Mouse (Mus musculus) effector memory CD4-positive, alpha-beta T cell, adult 5 months (primary cell): ENCODE data around the gene Zfp965. TPM values are rescaled to one million over a fixed set of nuclear protein-coding genes. Genes with fewer than 3 reads are reported as not detected.

Experiments used
- polyA plus RNA-seq: library from polyadenylated mRNA; unstranded; fragments of 100-300 nt; shearing (Covaris generic); gene quantifications from one replicate; pipeline ENCODE4 v1.2.1, GENCODE M21; 2017

Gene Zfp965
- 4.9 TPM for polyA plus RNA-seq

DNA sequence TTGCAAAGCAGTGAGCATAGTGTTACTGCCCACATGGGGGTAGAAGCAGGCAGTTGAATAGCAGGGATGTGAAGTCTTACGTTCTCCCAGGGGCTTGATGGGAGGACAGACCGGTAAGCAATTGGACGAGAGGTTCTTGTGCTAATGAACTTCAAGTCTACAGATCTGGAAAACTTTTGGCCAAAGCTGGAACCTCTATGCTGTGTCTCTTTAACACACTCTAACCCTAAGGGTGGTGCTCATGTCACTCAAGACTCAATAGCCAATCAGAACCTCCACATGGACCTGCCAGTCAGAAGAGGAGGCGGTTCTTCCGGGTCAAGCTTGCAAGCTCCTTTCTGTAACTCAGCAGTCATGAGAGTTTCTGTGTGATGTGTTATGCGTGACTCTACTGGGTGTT, at the start of gene Zfp965:
Zfp965 (plus strand) TSS at position 301 of the 400 bp plus-strand sequence.

DNA sequence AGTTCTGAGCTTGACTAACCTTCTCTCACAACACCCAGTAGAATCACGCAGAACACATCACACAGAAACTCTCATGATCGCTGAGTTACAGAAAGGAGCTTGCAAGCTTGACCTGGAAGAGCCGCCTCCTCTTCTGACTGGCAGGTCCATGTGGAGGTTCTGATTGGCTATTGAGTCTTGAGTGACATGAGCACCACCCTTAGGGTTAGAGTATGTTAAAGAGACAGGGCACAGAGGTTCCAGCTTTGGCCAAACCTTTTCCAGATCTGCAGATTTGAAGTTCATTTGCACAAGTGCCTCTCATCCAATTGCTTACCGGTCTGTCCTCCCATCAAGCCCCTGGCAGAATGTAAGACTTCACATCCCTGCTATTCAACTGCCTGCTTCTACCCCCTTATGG, 34.1 kb upstream of the Zfp965 start, which contains the start of gene Gm4724:
Gm4724 (minus strand) TSS at position 101 of the 400 bp plus-strand sequence.

Other genes with a start within 250 kb of the Zfp965 start
- gene Gm14440, start 194.9 kb upstream of the Zfp965 start, polyA plus RNA-seq = 1.2 TPM
- gene Gm4631, start 131.8 kb upstream of the Zfp965 start, polyA plus RNA-seq = 4.9 TPM
- 0.46 TPM for gene Zfp968, start 97.5 kb upstream of the Zfp965 start, polyA plus RNA-seq
- 4.7 TPM for gene Gm4724, start 34.2 kb upstream of the Zfp965 start, polyA plus RNA-seq
- 4.4 TPM for gene Gm11007, start 174.0 kb downstream of the Zfp965 start, polyA plus RNA-seq
- gene Zfp969, start 233.7 kb downstream of the Zfp965 start, polyA plus RNA-seq = not detected